Mouse (Mus musculus): ENCODE results near the gene Serinc2.

DNA sequence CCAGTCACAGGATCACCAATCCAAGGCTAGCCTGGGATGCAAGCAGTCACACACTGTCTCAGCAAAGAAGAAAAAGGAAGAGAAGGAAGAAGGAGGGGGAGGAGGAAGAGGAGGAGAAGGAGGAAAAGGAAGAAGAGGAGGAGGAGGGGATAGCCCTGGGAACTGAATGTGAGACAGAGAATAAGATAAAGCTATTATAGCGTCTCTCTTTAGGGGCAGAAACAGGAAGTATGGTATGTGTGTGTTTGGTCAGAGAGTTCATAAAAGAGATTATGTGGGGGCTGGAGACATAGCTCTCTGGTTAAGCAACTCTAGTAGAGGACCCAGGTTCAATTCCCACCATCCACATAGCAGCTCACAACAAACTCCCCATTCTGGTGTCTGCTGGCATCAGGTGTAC lies 44.2 kb upstream of the Serinc2 start:
- TF ChIP-seq CTCF (IDR thresholded peaks at IDR 0.05; ENCODE audit: control insufficient read depth, insufficient read depth, insufficient read length): no peak
- TF ChIP-seq USF1 (IDR thresholded peaks at IDR 0.05; ENCODE audit: low read depth): no peak
- TF ChIP-seq CEBPB (IDR thresholded peaks at IDR 0.05; ENCODE audit: low read depth): no peak
- TF ChIP-seq FOSL1 (IDR thresholded peaks at IDR 0.05; ENCODE audit: insufficient read depth, low read length, poor library complexity, severe bottlenecking): no peak
- TF ChIP-seq MAX (IDR thresholded peaks at IDR 0.05): no peak
- TF ChIP-seq MYOD1 (IDR thresholded peaks at IDR 0.05; ENCODE audit: control insufficient read depth, insufficient read length, low read depth): no peak
- TF ChIP-seq MYOG (IDR thresholded peaks at IDR 0.05; ENCODE audit: control insufficient read depth, extremely low read depth, insufficient read length): no peak

Measured in C2C12 (cell line).